Mouse (Mus musculus) ES-E14 (cell line): ENCODE measurements at regions not wholly inside any gene's neighbourhood (a gene's known extent, or its start where the extent isn't known, plus 50 kb on each side); places are given as distances from the start of the nearest gene placed in this dataset.

Experiments used
- CHD2 ChIP-seq: IDR thresholded peaks from 2 replicates; pipeline ENCODE4 v1.6.1; 2014; ENCODE audit warnings: mild to moderate bottlenecking, low read depth, low read length, inconsistent platforms
- HCFC1 ChIP-seq: IDR thresholded peaks from 2 replicates; pipeline ENCODE4 v1.6.1; 2012; ENCODE audit warnings: low read length, inconsistent platforms, borderline replicate concordance; ENCODE audit not compliant: insufficient read depth

DNA sequence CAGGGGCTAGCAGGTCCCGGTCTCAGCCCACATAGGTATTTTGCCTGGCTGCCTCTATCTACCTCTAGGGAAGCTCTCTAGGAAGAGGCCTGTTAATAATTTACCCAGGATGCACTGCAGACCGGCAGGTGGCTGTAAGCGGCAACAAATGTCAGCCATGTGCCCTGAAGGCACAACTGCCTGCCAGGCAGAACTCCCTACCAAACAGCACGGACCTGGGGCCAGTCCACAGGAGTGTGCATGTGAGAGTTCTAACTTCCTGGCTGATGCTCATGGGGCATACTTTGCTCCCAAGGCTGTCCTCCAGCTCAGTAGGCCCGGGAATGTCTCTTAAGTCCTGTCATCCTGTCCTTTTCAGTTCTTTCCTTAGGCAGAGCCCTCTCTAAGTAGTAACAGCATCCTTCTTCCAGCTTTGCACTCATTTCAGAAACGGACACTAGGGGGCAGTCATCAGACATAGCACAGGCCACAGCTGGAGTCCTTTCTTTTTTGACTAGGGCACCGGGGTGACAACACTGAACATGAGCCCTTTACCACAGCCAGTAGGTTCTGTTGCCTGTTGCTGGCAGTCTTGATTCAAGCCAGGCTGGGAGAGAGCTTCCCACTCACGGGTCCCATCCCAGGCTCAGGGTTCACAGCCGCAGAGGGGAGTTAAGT lies 128.9 kb downstream of the Syk start:
- no peak for TF ChIP-seq CHD2
- no peak for TF ChIP-seq HCFC1
